Mouse (Mus musculus): ENCODE results near the gene 4930539E08Rik.
A peak's percentile ranks its signal among the peaks of the same experiment; 100 is the strongest.

The 4930539E08Rik gene

GRCm38 (mm10) chr17:28930392-28931074, 15.4 kb upstream of the 4930539E08Rik start:
- peak; percentile 33 to 50 for DNase-seq (ENCODE audit: low spot score in 2 of 2)

GRCm38 (mm10) chr17:28929369-28929768, 14.2 kb upstream of the 4930539E08Rik start:
- DNase-seq (ENCODE audit: low spot score in 2 of 2), result no peak

- no peak for DNase-seq (ENCODE audit: low spot score in 2 of 2)
Measured at GRCm38 (mm10) chr17:28928004-28928403, 12.9 kb upstream of the 4930539E08Rik start.

- DNase-seq (ENCODE audit: low spot score in 2 of 2), result no peak
Measured at GRCm38 (mm10) chr17:28926866-28927635, 11.9 kb upstream of the 4930539E08Rik start.

GRCm38 (mm10) chr17:28926380-28926779, 11.3 kb upstream of the 4930539E08Rik start:
- peak; percentile 52 to 78 for DNase-seq (ENCODE audit: low spot score in 2 of 2)

- DNase-seq (ENCODE audit: low spot score in 2 of 2), result no peak
Measured at GRCm38 (mm10) chr17:28924957-28925595, 10.0 kb upstream of the 4930539E08Rik start.

- no peak for DNase-seq (ENCODE audit: low spot score in 2 of 2)
Measured at GRCm38 (mm10) chr17:28922096-28922495, 7.0 kb upstream of the 4930539E08Rik start.

GRCm38 (mm10) chr17:28921086-28921485, 6.0 kb upstream of the 4930539E08Rik start:
- DNase-seq (ENCODE audit: low spot score in 2 of 2), result no peak

- DNase-seq (ENCODE audit: low spot score in 2 of 2), result no peak
Measured at GRCm38 (mm10) chr17:28916520-28916919, 1.4 kb upstream of the 4930539E08Rik start.

- DNase-seq (ENCODE audit: low spot score in 2 of 2), result no peak
Measured at GRCm38 (mm10) chr17:28913940-28914339, 1.2 kb downstream of the 4930539E08Rik start.

- DNase-seq (ENCODE audit: low spot score in 2 of 2), result no peak
Measured at GRCm38 (mm10) chr17:28913200-28913599, 1.9 kb downstream of the 4930539E08Rik start.

GRCm38 (mm10) chr17:28910139-28910538, 5.0 kb downstream of the 4930539E08Rik start:
- DNase-seq (ENCODE audit: low spot score in 2 of 2), result no peak

GRCm38 (mm10) chr17:28909252-28909941, 5.7 kb downstream of the 4930539E08Rik start:
- DNase-seq (ENCODE audit: low spot score in 2 of 2), result peak in 1 of 2 experiments; percentile 44

GRCm38 (mm10) chr17:28907959-28908358, 7.2 kb downstream of the 4930539E08Rik start:
- DNase-seq (ENCODE audit: low spot score in 2 of 2), result peak; percentile 26 to 54

- no peak for DNase-seq (ENCODE audit: low spot score in 2 of 2)
Measured at GRCm38 (mm10) chr17:28905377-28905916, 9.7 kb downstream of the 4930539E08Rik start.

GRCm38 (mm10) chr17:28904546-28905376, 10.4 kb downstream of the 4930539E08Rik start:
- peak; percentile 57 to 67 for DNase-seq (ENCODE audit: low spot score in 2 of 2)

GRCm38 (mm10) chr17:28901559-28901958, 13.6 kb downstream of the 4930539E08Rik start:
- DNase-seq (ENCODE audit: low spot score in 2 of 2), result no peak

GRCm38 (mm10) chr17:28899427-28899826, 15.7 kb downstream of the 4930539E08Rik start:
- no peak for DNase-seq (ENCODE audit: low spot score in 2 of 2)

GRCm38 (mm10) chr17:28898249-28898648, 16.9 kb downstream of the 4930539E08Rik start:
- no peak for DNase-seq (ENCODE audit: low spot score in 2 of 2)

GRCm38 (mm10) chr17:28897817-28898216, 17.3 kb downstream of the 4930539E08Rik start:
- DNase-seq (ENCODE audit: low spot score in 2 of 2), result no peak

Measured in frontal cortex, postnatal 14 days (tissue).